Mouse (Mus musculus) cortical plate, adult 2 months (tissue): ENCODE data around the gene Lamb3.

Source experiments
- CTCF ChIP-seq: fragments of 200-500 bp; IDR thresholded peaks from 2 replicates; pipeline ENCODE4 v1.5.1; 2011; ENCODE audit warnings: mild to moderate bottlenecking, control low read depth, low read length; ENCODE audit not compliant: insufficient read depth; ENCODE audit errors: extremely low read depth
- POLR2A ChIP-seq: fragments of 200-500 bp; IDR thresholded peaks from 2 replicates; pipeline ENCODE4 v1.6.1; 2011; ENCODE audit warnings: mild to moderate bottlenecking, low read length, control low read depth; ENCODE audit not compliant: insufficient read depth; ENCODE audit errors: extremely low read depth

DNA sequence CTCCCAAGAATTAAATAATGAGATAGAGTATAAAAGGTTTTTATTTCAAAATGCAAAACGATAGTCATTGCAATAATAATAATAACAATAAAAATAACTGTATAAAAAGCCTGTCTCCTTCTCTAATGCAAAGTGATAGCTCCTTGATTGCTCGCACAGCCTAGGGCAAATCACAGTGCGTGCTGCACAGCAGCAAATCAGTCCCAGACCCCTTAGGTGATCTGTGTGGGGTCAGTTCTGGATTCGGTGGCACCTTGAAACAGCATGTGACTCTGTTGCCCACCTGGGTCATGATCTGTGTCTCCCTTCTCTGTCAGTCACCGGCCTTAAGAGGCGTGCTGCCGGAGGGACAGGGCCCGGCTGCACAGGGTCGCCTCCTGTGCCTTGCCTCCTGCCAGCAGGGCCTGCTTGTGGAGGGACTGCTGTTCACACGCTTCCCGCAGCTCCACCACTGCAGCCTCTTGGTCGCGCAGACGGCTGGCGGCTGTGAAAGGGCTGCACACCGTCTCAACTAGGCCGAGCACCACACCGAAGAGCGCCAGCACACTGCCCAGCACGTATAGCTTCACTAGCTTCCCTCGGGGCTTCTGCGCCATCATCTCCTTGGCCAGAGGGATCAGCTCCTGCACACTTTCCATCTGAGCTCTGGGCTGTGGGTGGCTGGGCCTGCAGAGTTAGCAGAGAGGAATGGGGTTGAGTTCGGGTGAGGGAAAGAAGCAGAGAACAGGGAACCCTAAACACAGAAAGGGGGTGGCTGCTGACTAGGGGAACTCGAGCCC, 64.8 kb downstream of the Lamb3 start:
- TF ChIP-seq POLR2A (no peak), CTCF (no peak)
